Mouse (Mus musculus) liver, postnatal 0 days (tissue): Measurements from ENCODE around the gene 1300017J02Rik. TPM values are rescaled to one million over a fixed set of nuclear protein-coding genes. Genes with fewer than 3 reads are reported as not detected.
A peak's percentile ranks its signal among the peaks of the same experiment; 100 is the strongest.

ENCODE experiments used
- ATAC-seq: fragments of 200-750 bp; cut with Nextera tagmentation; 2 replicates; pipeline ENCODE4 v1.8.0; 2017; ENCODE audit warnings: mild to moderate bottlenecking, moderate library complexity
- DNase-seq: peaks from one replicate; pipeline ENCODE4 v3.0.0-alpha.2; 2016
- H3K27ac ChIP-seq: fragments of 300-500 bp; sonication (generic); 2 replicates; pipeline ENCODE4 v1.5.1; 2014; ENCODE audit warnings: antibody characterized with exemption, moderate library complexity, mild to moderate bottlenecking, low read depth
- H3K27me3 ChIP-seq: fragments of 300-500 bp; sonication (generic); 2 replicates; pipeline ENCODE4 v1.6.1; 2014; ENCODE audit warnings: low read length, control low read depth, mixed read lengths; ENCODE audit not compliant: insufficient read depth
- H3K36me3 ChIP-seq: fragments of 300-500 bp; sonication (generic); replicated peaks from 2 replicates; pipeline ENCODE4 v1.6.1; 2014; ENCODE audit warnings: mild to moderate bottlenecking, control low read depth, low read length, moderate library complexity, mixed read lengths; ENCODE audit not compliant: insufficient read depth
- H3K4me1 ChIP-seq: fragments of 300-500 bp; sonication (generic); 2 replicates; pipeline ENCODE4 v1.6.1; 2014; ENCODE audit warnings: antibody characterized with exemption, mild to moderate bottlenecking, control low read depth; ENCODE audit not compliant: insufficient read depth
- H3K4me2 ChIP-seq: fragments of 300-500 bp; sonication (generic); 2 replicates; pipeline ENCODE4 v1.6.1; 2014; ENCODE audit warnings: low read depth, mild to moderate bottlenecking, low read length, moderate library complexity, mixed read lengths
- H3K4me3 ChIP-seq: fragments of 300-500 bp; sonication (generic); 2 replicates; pipeline ENCODE4 v1.5.1; 2014; ENCODE audit warnings: low read depth, low read length
- H3K9ac ChIP-seq: fragments of 300-500 bp; sonication (generic); replicated peaks from 2 replicates; pipeline ENCODE4 v1.6.1; 2014; ENCODE audit warnings: mild to moderate bottlenecking, moderate library complexity
- H3K9me3 ChIP-seq: fragments of 300-500 bp; sonication (generic); 2 replicates; pipeline ENCODE4 v1.6.1; 2016; ENCODE audit warnings: mild to moderate bottlenecking, control low read depth, low read length, mixed read lengths
- CTCF ChIP-seq: sonication (generic); IDR thresholded peaks from 2 replicates; pipeline ENCODE4 v1.5.1; 2016; ENCODE audit warnings: antibody characterized with exemption, low read depth
- EP300 ChIP-seq: IDR thresholded peaks from 2 replicates; pipeline ENCODE4 v1.6.1; 2016; ENCODE audit warnings: antibody characterized with exemption, low read depth, mild to moderate bottlenecking
- WGBS: fragments of 180-500 bp; shearing (Covaris S2); extraction: QIAGEN DNeasy Blood & Tissue Kit; methylation state at CpG from one replicate; pipeline ENCODE4 v1.1.7; 2014; ENCODE audit not compliant: insufficient replicate concordance; 5-methylcytosine and 5-hydroxymethylcytosine counted together
- polyA plus RNA-seq: library from polyadenylated mRNA; unstranded; fragments of >200 nt; fragmentation: Nextera tagmentation; extraction: Ambion mirVana; gene quantifications from 2 replicates; pipeline ENCODE4 v1.2.1, GENCODE M21; 2015

1300017J02Rik gene
- polyA plus RNA-seq, 1 experiment from 2014 or later, result 175 TPM

DNA sequence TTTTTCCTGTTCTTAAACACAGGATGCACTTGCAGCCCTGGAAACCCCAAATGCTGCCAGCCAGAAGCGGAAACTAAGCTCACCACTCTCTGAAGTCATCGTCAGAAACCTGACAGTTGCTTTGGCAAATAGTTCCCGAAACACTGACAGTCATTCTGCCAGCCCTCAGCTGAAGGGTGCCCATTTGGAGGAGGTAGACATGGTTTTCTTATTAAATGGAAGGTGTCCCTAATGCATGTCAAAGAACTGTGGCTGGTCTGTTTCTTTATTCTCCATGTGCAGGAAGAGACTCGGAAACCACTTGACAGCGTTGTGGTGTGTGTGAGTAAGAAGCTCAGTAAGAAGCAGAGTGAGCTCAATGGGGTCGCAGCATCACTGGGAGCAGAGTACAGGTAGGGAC, 27.8 kb upstream of the 1300017J02Rik start:
- H3K36me3 ChIP-seq, result peaks cover 79% of the 10 kb centered on the region
- 81% methylated on average over 6 of the region's 6 CpGs for WGBS

DNA sequence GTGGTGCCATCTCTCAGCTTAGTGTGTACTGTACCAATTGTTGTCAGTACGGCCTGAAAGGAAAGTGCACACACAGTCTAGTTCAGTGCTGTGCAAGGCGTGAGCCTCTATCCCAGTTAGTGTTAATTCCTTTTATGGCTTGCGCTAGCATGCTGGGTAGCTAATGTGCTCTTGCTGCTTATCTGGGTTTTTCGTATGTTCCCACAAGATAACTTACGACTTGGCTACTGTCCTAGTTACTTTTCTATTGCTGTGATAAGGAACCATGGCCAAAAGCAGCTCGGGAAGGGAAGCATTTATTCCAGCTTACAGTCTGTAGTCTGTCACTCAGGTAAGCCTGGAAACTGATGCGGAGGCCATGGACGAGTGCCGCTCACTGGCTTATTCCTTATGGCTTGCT, 21.6 kb upstream of the 1300017J02Rik start:
- Histone ChIP-seq H3K4me3 (peak overlapping the region; percentile 19), H3K4me2 (peak overlapping the region; percentile 55), H3K4me1 (peaks cover 5% of the 10 kb centered on the region; the same call in 1 of the 2 replicates), H3K9me3 (0 out of 2 replicates have a peak, but pooled peaks cover 4% of the 10 kb centered on the region), H3K27ac (peak overlapping the region; percentile 59), H3K9ac (no peak overlapping the region), H3K27me3 (no peaks in the 10 kb centered on the region), H3K36me3 (peaks cover 73% of the 10 kb centered on the region)
- TF ChIP-seq EP300, result peak; percentile 94
- TF ChIP-seq CTCF, result no peak
- DNase-seq (no peak), ATAC-seq (peak; percentile 97)
- WGBS, result 56% methylated on average over 9 of the region's 9 CpGs

More for the DNA sequence above, 27.8 kb upstream of the 1300017J02Rik start:
- Histone ChIP-seq H3K9ac (no peak overlapping the region), H3K27me3 (no peaks in the 10 kb centered on the region), H3K4me2 (no peak overlapping the region), H3K4me3 (no peak overlapping the region), H3K9me3 (no peaks in the 10 kb centered on the region), H3K4me1 (no peaks in the 10 kb centered on the region), H3K27ac (no peak overlapping the region)
- ATAC-seq (no peak), DNase-seq (no peak)
- no peak for TF ChIP-seq EP300
- no peak for TF ChIP-seq CTCF

DNA sequence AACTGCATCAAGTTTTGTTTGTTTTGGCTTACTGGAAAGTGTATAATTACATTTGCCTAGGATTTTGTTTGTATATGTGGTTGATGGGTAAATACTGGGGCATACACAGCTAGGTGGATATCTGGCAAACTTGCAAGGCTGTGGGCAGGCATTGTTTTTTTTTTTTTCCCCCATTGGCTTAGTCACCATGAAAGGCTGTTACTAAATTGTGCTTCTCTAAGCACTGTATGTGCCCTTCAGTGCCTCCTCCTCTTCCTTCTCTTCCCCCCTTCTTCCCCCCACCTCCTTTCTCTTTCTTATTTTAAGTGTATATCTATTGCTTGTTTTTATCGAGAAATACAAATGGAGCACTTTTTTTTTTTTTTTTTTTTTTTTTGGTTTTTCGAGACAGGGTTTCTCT, 19.8 kb upstream of the 1300017J02Rik start:
- no peak overlapping the region for H3K27ac ChIP-seq

DNA sequence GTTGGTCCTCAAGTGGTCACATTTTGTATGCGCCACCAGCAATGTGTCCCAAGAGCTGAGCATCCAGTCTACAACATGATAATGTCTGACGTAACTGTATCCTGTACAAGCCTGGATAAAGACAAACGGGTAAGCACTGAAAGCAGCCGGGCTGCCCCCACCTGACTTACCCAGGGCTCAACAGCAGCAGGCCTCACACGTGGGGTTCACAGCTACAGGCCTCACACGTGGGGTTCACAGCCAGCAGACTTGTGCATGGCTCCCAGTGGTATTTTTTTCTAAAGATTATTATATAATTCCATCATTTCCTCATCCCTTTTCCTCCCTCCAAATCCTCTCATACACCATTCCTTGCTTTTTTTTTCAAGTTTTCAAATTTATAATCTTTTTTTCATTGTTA, 5.0 kb upstream of the 1300017J02Rik start:
- peaks cover 51% of the 10 kb centered on the region for H3K36me3 ChIP-seq
- no peaks in the 10 kb centered on the region for H3K9me3 ChIP-seq
- TF ChIP-seq CTCF (no peak), EP300 (no peak)
- H3K4me3 ChIP-seq, result no peak overlapping the region
- no peak for ATAC-seq
- H3K9ac ChIP-seq, result no peak overlapping the region
- peaks cover 11% of the 10 kb centered on the region for H3K4me1 ChIP-seq
- H3K27ac ChIP-seq, result no peak overlapping the region
- no peak for DNase-seq
- no peaks in the 10 kb centered on the region for H3K27me3 ChIP-seq
- H3K4me2 ChIP-seq, result no peak overlapping the region
- 83% methylated on average over 6 of the region's 6 CpGs for WGBS

More for the DNA sequence above, 19.8 kb upstream of the 1300017J02Rik start:
- ATAC-seq (no peak), DNase-seq (no peak)
- TF ChIP-seq CTCF, result no peak
- no peak for TF ChIP-seq EP300
- no peaks in the 10 kb centered on the region for H3K27me3 ChIP-seq
- H3K4me1 ChIP-seq, result peaks cover 5% of the 10 kb centered on the region; the same call in 1 of the 2 replicates
- WGBS, result 74% methylated on average over 1 of the region's 2 CpGs
- H3K4me3 ChIP-seq, result no peak overlapping the region
- no peak overlapping the region for H3K9ac ChIP-seq
- 0 out of 2 replicates have a peak, but pooled peaks cover 4% of the 10 kb centered on the region for H3K9me3 ChIP-seq
- no peak overlapping the region for H3K4me2 ChIP-seq
- peaks cover 83% of the 10 kb centered on the region for H3K36me3 ChIP-seq

DNA sequence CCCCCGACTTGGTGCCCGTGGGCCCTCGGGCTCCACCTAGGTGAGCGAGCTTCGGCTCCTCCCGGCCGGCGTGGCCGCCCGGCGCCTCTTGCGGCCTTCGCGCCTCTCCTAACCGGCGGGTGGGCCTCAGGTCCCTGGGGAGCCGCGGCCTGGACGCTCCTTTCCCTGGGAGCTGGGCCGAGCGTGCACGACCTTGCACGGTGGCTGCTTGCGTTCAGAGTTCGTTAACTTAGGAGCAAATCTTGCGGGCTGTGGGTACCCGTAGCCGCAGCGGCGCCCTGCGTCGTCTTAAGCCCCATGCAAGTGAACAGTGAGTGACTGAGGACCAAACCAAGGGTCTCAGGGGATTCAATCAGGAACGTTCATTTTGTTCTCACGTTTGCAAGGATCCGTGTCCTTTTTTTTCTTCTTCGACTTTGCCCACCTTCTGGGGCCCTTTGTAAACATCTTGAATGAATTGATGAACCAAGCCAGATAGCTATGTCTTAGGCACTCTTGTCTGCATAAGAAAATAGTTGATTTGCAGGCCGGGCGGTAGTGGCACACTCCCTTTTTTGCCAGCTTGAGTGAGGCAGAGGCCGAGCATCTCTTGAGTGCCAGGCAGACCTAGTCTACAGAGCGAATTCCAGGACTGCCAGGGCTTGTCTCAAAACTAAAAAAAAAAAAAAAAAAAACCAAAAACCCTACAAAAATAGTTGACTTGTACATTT, 605 bp upstream of the 1300017J02Rik start:
- no peak for DNase-seq
- peak; percentile 68 for ATAC-seq
- H3K4me2 ChIP-seq, result peak overlapping the region; percentile 84
- H3K27me3 ChIP-seq, result no peaks in the 10 kb centered on the region
- TF ChIP-seq CTCF (0 out of 2 replicates have a peak, but pooled peaks have one; percentile 11), EP300 (no peak)
- peaks cover 23% of the 10 kb centered on the region for H3K36me3 ChIP-seq
- H3K27ac ChIP-seq, result peak overlapping the region; percentile 53
- no peaks in the 10 kb centered on the region for H3K9me3 ChIP-seq
- under 1% methylated on average over 40 of the region's 40 CpGs for WGBS
- peak overlapping the region; percentile 68 for H3K4me3 ChIP-seq
- H3K9ac ChIP-seq, result peak overlapping the region; percentile 79
- H3K4me1 ChIP-seq, result peaks cover 19% of the 10 kb centered on the region

DNA sequence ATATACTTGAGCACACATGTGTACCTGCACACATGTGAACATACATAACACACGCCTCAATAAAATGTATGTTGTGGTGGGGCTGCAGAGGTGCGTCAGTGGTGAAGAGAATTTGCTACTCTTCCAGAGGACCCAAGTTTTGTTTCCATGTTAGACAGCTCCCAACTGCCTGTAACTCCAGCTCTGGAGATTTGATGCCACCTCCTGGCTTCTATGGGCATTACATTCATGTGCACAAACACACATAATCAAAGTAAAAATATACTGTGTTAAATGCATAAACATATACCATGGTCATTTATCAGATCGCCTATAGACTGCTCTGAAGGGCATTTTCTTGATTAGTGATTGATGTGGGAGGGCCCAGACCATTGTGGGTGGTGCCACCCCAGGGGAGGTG, 2.2 kb downstream of the 1300017J02Rik start:
- DNase-seq (peak; percentile 78), ATAC-seq (0 out of 2 replicates have a peak, but pooled peaks have one; percentile 14)
- Histone ChIP-seq H3K9me3 (no peaks in the 10 kb centered on the region), H3K4me2 (no peak overlapping the region), H3K4me3 (no peak overlapping the region), H3K27ac (no peak overlapping the region), H3K4me1 (peaks cover 19% of the 10 kb centered on the region), H3K9ac (no peak overlapping the region), H3K27me3 (no peaks in the 10 kb centered on the region), H3K36me3 (peaks cover 3% of the 10 kb centered on the region; the same call in 1 of the 2 replicates)
- WGBS, result 39% methylated on average over 3 of the region's 3 CpGs
- TF ChIP-seq EP300 (0 out of 2 replicates have a peak, but pooled peaks have one; percentile 27), CTCF (peak; percentile 94)
